Mouse (Mus musculus) frontal cortex, postnatal 25 days (tissue): Measurements from ENCODE around the gene Tgfbr3l.

ENCODE experiments used
- DNase-seq, 2 experiments: peaks; one replicate each; pipeline ENCODE4 v3.0.0; 2022; ENCODE audit warnings: low spot score in 2 of 2

Gene Tgfbr3l

DNA sequence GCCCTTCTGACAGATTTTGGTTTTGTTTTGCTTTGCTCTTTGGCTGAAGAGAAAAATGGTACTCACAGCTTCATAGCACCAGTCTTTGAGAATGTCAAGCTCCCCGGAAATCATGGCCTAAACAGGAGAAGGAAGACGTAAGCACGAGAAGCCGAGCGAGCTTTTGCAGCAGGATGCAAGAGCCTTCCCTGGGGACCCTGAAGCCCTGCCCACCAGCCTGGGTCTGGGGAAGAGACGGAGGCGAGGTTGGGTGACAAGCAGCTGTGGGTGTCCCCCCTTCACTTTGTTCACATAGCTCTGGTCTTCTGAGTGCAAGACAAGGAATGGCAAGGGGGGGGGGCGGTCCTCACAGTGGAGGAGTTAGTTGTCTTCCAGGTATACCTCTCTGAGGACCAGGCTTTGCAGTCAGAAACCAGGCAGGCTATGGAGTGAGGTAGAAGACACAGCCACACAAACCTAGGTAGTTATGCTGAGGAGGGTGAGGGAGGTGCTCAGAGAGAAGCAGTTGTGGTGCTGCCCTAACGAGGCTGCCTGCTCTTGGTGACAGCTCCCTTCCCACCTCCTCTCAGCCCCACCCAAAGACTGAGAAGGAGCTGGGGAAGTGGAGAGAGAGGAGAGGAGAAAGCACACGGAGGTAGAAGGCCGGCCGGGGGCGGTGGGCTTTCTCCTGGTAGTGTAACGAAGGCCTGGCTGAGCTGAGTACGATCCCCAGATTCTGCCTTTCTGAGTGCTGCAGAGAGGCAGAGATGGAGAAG is 17.3 kb downstream of the Tgfbr3l start:
- DNase-seq = no peak

DNA sequence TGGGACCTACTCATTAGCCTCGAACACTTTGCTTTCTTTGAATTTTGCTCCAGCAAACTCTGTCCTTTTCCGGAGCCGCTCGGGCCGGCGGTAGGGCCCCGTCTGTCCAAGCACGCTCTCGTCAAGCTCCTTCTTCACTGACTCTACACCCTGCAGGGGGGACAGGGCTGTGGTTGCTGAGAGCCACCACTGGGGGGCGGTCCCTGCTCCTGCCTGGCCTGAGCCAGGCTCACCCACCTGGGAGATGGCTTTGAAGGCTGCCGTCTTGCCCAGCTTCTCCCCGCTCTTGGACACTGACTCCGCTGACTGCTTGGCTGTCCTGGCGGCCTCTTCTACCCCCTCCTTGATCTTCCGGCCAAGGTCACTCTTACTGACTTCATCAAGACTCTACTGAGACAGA is 19.6 kb downstream of the Tgfbr3l start:
- no peak for DNase-seq

DNA sequence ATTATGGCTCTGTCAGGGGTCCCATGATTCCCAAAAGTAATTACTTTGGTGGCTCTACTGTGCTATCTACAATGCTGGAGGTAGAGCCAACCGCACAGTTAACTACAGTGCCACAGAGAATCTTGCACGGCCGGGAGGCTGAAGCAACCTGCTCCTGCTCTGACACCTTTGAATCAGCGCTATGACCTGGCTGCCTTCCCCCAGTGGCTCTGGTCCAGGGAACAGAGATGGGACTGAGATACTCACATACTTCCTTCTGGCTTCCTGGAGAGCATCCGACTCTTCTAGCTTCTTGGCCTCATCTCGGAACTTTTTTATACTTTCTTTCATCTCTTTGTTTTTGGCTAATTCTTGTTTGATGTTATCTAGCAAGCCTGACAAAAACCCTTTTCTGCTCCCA is 21.6 kb downstream of the Tgfbr3l start:
- DNase-seq = no peak

DNA sequence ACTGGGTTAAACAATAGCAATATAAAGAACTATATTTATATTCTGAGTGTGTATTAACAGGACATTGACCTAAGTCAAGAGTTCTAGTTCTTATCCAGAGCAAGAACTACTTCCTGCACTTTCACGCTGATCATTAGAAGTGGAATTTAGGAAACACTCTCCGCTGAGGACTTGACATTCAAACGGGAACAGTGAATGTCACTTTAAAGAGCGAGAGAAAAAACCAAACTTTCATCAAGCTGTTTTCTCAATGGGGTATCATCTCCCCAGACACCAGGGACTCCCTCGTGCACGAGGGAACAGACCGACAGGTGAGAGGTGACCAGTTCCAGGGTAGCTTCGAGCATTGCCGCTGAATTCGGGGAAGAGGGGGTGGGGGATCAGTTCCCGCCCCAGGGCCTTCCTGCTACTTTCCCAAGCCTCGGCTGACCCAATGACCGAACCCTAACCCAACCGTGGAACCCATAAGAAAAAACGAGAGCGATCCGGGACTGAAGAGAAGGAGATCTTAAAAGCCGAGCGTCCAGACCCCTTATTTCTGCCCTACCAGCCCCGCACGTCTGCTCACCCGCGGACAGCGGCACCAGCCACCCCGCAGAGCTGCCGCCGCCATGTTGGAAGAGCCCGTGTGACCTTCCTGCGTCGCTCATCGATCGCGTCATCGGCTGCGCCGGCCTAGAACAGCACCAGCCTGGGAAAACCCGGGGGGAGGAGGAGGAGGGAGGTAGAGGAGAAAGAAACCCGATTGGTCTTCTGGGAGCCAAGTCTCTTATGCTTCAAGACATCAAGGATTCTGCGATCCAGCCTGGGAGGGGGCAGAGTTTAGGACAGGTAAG is 27.5 kb downstream of the Tgfbr3l start, which contains the start of gene Timm44:
Gene Timm44 (minus strand): TSS at position 639 of the 836 bp plus-strand sequence.
- DNase-seq = peak; percentile 91 to 94

DNA sequence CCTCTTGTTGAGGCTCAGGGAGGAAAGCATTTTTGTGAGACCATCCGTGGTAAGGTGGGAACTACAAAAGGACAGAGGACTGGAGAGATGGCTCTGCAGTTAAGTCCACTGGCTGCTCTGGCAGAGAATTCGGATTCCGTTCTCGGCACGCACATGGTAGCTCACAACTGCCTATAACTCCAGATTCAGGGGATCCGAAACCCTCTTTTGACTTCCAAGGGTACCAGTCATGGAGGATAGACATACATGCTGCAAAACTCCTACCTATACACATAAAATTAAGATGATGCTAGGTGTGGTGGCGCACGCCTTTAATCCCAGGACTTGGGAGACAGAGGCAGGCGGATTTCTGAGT is 28.1 kb downstream of the Tgfbr3l start:
- no peak for DNase-seq

DNA sequence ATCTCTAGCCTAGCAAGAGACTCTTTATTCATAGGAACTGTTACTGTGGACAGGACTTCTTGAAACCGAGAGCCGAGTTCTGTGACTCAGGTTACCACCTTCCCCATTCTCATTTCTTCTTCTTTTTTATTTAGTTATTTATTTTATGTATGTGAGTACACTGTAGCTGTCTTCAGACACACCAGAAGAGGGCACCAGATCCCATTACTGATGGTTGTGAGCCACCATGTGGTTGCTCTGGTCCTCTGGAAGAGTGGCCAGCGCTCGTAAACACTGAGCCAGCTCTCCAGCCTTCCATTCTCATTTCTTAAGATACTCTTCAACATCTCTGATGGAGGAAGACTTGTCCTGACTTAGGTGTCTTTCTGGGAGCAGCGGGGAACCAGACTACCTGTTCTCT is 44.7 kb downstream of the Tgfbr3l start:
- DNase-seq = no peak

DNA sequence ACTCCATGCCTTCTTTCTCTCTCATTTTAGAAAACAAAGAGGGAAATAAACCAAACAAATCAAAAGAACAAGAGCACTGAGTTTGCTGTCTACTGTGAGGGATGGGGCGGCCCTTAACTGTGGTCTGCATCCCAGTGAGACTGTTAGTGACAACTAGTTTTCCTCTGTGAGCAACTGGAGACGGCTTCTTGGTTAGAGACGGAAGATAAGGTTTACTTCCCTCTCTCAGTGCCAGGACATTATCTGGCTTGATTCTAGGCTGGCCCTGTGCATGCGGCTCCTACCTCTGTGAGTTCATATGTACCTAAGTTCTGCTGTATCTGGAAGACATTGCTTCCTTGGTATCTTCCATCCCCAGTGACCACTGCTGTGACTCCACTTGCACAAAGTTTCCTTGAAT is 49.8 kb downstream of the Tgfbr3l start:
- DNase-seq = no peak
